Mouse (Mus musculus) lung, embryonic 16.5 days (tissue): ENCODE data around the gene Rph3al. TPM values are rescaled to one million over a fixed set of nuclear protein-coding genes. Genes with fewer than 3 reads are reported as not detected.

Source experiments
- ATAC-seq: fragments of 200-750 bp; cut with Nextera tagmentation; 2 replicates; pipeline ENCODE4 v1.8.0; 2017; ENCODE audit warnings: low read depth, mild to moderate bottlenecking, moderate library complexity
- H3K27ac ChIP-seq: fragments of 300-500 bp; sonication (generic); 2 replicates; pipeline ENCODE4 v1.5.1; 2014; ENCODE audit warnings: mild to moderate bottlenecking, control low read depth, low read length
- H3K27me3 ChIP-seq: fragments of 300-500 bp; sonication (generic); 2 replicates; pipeline ENCODE4 v1.6.1; 2014; ENCODE audit warnings: low read depth, low read length, mixed read lengths; ENCODE audit not compliant: control insufficient read depth, insufficient read depth
- H3K36me3 ChIP-seq: fragments of 300-500 bp; sonication (generic); 2 replicates; pipeline ENCODE4 v1.6.1; 2014; ENCODE audit warnings: low read length; ENCODE audit not compliant: control insufficient read depth, insufficient read depth
- H3K4me1 ChIP-seq: fragments of 300-500 bp; sonication (generic); replicated peaks from 2 replicates; pipeline ENCODE4 v1.6.1; 2014; ENCODE audit warnings: low read length, mixed read lengths; ENCODE audit not compliant: control insufficient read depth, insufficient read depth
- H3K4me2 ChIP-seq: fragments of 300-500 bp; sonication (generic); 2 replicates; pipeline ENCODE4 v1.6.1; 2014; ENCODE audit warnings: low read depth, low read length, control low read depth
- H3K4me3 ChIP-seq: fragments of 300-500 bp; sonication (generic); 2 replicates; pipeline ENCODE4 v1.5.1; 2014; ENCODE audit warnings: mild to moderate bottlenecking, low read length, control low read depth
- H3K9ac ChIP-seq: fragments of 300-500 bp; sonication (generic); 2 replicates; pipeline ENCODE4 v1.6.1; 2014; ENCODE audit warnings: low read length, control low read depth
- H3K9me3 ChIP-seq: fragments of 300-500 bp; sonication (generic); 2 replicates; pipeline ENCODE4 v1.6.1; 2016; ENCODE audit warnings: low read length; ENCODE audit not compliant: control insufficient read depth
- WGBS: fragments of 180-500 bp; shearing (Covaris S2); extraction: QIAGEN DNeasy Blood & Tissue Kit; methylation state at CpG from one replicate; pipeline ENCODE4 v1.1.7; 2014; 5-methylcytosine and 5-hydroxymethylcytosine counted together
- polyA plus RNA-seq: library from polyadenylated mRNA; unstranded; fragments of >200 nt; fragmentation: Nextera tagmentation; extraction: Ambion mirVana; gene quantifications from 2 replicates; pipeline ENCODE4 v1.2.1, GENCODE M21; 2015

Rph3al gene
- polyA plus RNA-seq, 1 experiment from 2014 or later: 8.1 TPM

DNA sequence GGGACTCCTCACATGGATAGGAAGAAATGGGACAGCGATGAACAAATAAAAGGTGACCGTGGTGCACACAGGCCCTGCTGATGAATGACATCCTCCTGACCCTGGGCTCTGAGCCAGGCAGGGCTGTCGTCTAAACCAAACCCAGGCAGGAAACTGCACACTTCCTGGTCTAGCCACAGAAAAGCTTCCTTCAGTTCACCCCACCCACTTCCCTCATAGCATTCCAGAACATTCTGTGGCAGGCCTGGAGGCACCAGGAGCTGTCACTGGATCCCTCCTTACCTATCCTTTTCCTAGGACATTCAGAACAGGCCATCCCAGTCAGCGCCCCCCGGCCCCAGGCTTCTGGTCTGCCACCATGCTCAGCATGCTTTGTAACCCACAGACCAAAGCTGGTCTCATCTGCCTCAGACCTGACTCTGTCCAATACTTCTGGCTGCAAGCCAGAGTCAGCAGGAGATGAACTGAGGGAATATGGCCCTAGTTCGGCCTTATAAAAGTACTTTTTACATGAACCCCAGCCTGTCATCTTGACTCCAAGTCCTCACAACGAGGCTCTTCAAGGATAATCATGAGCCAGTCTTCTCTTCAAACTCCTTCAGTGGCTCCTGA, 2.3 kb downstream of the Rph3al start:
- Histone ChIP-seq H3K27me3 (no peaks in the 10 kb centered on the region), H3K4me1 (peaks cover 41% of the 10 kb centered on the region), H3K4me2 (no peak overlapping the region), H3K4me3 (no peak overlapping the region), H3K9me3 (no peaks in the 10 kb centered on the region), H3K27ac (peak overlapping the region; percentile 92), H3K36me3 (no peaks in the 10 kb centered on the region), H3K9ac (no peak overlapping the region)
- peak; percentile 81 for ATAC-seq
- WGBS: 30% methylated on average over 7 of the region's 7 CpGs

DNA sequence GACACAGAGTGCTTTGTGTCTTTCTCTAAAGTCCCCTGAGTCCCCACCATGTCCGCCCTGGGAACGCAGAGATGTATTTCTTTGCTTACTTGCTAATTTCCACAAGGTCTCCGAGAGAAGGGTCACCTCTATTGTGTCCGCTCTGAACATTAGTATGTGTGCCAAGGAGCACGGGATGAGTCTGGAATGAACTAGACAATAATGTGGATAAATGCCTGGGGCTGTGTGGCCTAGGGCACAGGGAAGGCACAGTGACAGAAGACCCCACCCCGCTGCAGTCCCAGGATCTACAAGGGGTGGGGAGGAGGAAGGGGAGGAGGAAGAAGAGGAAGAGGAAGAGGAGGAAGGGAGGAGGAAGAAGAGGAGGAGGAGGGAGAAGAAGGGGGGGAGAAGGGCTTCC, 3.8 kb downstream of the Rph3al start:
- H3K36me3 ChIP-seq: no peaks in the 10 kb centered on the region
- H3K9ac ChIP-seq: no peak overlapping the region
- H3K4me2 ChIP-seq: no peak overlapping the region
- H3K9me3 ChIP-seq: no peaks in the 10 kb centered on the region
- H3K4me3 ChIP-seq: no peak overlapping the region
- H3K4me1 ChIP-seq: peaks cover 44% of the 10 kb centered on the region
- ATAC-seq: no peak
- no peaks in the 10 kb centered on the region for H3K27me3 ChIP-seq
- H3K27ac ChIP-seq: peak overlapping the region; percentile 92
- 57% methylated on average over 6 of the region's 6 CpGs for WGBS

DNA sequence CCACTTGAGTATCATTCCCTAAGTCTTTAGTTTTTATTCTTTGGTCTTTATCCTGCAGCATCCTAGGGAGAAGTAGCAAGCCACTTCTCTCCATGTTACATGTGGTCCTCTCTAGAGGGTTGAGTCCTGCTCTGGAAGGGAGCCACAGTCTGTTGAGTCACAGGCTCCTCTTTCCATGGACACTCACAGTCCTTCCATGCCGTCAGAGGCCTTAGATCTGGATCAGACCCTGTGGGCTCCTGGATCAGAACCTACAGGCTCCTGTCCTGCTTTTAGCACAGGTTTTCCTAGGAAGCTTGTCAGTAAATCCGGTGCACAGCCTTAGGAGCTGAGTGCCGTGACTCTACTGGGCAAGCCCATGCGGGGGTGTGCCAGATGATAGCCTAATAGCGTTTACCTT, 4.9 kb downstream of the Rph3al start:
- no peak for ATAC-seq
- H3K27ac ChIP-seq: no peak overlapping the region
- H3K4me3 ChIP-seq: no peak overlapping the region
- H3K27me3 ChIP-seq: no peaks in the 10 kb centered on the region
- H3K9me3 ChIP-seq: no peaks in the 10 kb centered on the region
- 70% methylated on average over 5 of the region's 5 CpGs for WGBS
- H3K4me2 ChIP-seq: no peak overlapping the region
- no peak overlapping the region for H3K9ac ChIP-seq
- H3K36me3 ChIP-seq: no peaks in the 10 kb centered on the region
- H3K4me1 ChIP-seq: peaks cover 40% of the 10 kb centered on the region

DNA sequence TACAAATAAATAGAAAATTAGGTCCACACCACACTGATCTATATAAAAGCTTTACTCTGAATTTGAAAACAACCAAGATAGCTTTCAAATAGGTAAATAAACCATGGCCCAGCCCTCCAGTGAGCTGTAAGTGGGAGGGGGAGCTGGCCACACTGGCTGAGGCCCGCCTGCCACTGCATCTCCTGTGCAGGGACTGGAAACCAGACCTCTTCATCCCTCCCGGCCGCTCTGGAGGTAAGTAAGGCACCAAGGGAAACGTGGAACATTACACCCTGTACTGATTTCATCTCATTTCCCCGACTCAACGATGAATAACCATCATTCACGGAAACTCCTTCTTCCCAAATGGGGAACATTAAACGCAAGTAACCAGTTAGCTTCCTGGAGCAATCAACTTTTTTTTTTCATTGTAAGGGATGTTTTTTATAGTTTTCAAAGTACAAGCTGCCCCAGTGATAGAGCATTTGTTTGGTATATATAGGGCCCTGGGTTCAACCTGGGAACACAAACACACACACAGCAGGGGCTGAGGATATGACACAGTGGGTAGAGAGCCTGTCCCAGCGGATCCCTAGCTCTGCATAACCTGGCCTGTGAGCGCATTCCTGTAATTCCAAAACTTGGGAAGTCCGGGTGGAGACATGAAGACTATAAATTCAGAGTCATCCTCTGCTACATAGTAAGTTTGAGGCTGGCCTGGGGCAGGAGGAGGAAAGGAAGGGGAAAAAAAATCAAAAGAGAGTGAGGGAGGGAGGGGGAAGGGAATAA, 7.1 kb downstream of the Rph3al start:
- Histone ChIP-seq H3K27ac (no peak overlapping the region), H3K27me3 (no peaks in the 10 kb centered on the region), H3K4me1 (peaks cover 29% of the 10 kb centered on the region), H3K9ac (no peak overlapping the region), H3K36me3 (no peaks in the 10 kb centered on the region), H3K9me3 (no peaks in the 10 kb centered on the region), H3K4me2 (no peak overlapping the region), H3K4me3 (no peak overlapping the region)
- no peak for ATAC-seq
- WGBS: 27% methylated on average over 11 of the region's 11 CpGs

DNA sequence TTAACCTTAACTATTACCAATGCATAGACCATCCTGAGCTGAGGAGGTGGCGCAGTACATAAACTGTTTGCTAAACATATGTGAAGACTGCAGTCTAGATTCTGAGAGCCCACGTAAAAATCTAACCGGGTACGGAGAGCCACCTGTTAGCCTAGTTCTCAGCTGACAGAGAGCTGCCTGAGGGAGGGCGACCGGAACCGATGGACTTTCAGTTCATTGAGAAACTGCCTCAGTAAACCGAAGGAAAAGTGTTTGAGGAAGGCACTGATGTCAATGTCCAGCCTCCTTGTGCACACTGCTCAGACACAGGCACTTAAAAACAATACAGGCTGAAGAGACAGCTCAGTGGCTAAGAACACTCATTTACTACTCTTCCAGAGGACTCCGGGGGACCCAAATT, 8.0 kb downstream of the Rph3al start:
- Histone ChIP-seq H3K4me3 (no peak overlapping the region), H3K9me3 (no peaks in the 10 kb centered on the region), H3K4me1 (peaks cover 29% of the 10 kb centered on the region), H3K27ac (no peak overlapping the region), H3K9ac (no peak overlapping the region), H3K4me2 (no peak overlapping the region), H3K27me3 (no peaks in the 10 kb centered on the region), H3K36me3 (no peaks in the 10 kb centered on the region)
- no peak for ATAC-seq
- 52% methylated on average over 9 of the region's 9 CpGs for WGBS

DNA sequence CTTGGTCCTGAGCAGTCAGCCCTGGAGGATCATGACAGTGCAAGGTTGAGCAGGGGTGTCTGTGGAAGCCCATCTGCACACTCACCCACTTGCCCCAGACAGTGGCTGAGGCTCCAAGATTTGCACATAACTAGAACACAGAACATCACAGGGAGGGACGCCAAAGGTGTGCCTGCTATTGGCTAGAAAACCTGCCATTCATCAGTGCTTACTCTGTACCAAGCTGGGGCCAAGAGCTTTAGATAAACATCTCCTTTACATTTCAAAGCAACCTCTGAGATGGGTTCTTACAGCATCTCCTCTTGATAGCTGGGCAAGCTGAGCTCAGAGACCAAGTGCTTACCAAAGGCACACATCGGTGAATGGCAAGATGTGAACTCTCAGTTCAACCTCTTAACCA, 10.3 kb downstream of the Rph3al start:
- H3K4me2 ChIP-seq: no peak overlapping the region
- no peaks in the 10 kb centered on the region for H3K36me3 ChIP-seq
- H3K27me3 ChIP-seq: no peaks in the 10 kb centered on the region
- no peak for ATAC-seq
- 80% methylated on average over 2 of the region's 2 CpGs for WGBS
- H3K4me1 ChIP-seq: peaks cover 27% of the 10 kb centered on the region
- H3K27ac ChIP-seq: no peak overlapping the region
- no peaks in the 10 kb centered on the region for H3K9me3 ChIP-seq
- H3K9ac ChIP-seq: no peak overlapping the region
- no peak overlapping the region for H3K4me3 ChIP-seq

DNA sequence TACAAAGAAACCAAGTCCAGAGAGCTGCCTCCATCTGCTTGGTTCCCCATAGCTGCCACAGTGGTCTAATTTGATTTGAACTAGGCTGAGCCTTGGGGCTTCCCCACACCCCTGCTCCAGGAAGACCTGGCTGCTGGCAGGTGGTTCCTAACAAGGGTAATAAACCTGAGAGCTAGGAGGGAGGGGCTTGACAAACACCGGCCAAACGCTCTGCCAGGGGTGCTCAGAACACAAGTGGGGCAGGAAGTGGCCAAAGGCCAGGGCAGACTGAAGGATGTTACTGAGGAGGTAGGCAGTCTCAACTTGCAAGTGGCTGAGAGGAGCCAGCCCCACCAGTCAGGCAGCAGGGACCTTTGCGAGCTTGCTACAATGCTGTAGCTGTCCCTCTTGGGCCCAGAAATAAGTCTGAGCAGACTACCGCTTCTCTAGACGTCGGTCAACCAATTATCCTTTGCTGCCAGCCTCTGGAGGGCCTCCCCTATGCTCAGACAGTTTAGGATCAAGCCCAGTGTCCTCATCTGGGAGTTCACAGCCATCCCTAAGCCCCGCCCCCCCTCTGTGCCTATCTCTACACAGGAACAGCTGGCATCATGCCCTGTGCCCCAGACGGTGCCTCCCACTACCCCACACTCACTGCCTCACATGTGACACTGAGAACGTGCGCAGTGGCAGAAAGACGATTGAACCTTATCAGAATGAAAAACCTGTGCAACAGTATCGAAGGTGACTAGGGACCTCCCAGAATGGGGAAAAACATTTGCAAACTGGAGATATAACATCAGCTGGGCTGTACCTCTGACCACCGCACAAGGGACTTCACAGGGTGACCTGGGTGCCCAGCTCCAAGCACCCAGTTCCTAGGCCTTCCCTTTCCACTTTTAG, 11.6 kb downstream of the Rph3al start:
- Histone ChIP-seq H3K27me3 (no peaks in the 10 kb centered on the region), H3K4me1 (peaks cover 27% of the 10 kb centered on the region), H3K27ac (peak overlapping the region; percentile 56), H3K4me3 (no peak overlapping the region), H3K9ac (no peak overlapping the region), H3K4me2 (peak overlapping the region; percentile 18; the same call in 1 of the 2 replicates), H3K36me3 (no peaks in the 10 kb centered on the region), H3K9me3 (no peaks in the 10 kb centered on the region)
- peak; percentile 84 for ATAC-seq
- WGBS: 40% methylated on average over 13 of the region's 13 CpGs

DNA sequence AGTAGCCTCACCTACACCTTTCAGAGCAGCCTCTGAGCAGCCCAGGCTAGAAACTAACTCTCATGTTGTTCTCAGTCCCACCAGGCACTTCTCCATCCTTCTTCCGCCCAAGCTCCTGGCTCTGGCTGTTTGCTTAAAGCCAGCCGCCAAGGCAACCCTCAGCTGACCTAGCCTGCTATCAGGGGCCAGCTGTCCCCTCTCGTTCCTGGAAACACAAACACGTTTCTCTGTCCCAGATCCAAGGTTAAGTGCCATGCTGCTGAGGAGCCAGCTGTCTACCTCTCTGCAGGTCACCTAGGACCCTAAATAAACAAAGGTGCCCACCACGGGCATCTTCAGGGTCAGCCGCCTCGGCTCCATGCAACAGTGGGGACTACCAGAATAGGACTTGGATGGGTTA, 12.4 kb downstream of the Rph3al start:
- H3K4me1 ChIP-seq: peaks cover 24% of the 10 kb centered on the region
- peak overlapping the region; percentile 56 for H3K27ac ChIP-seq
- H3K36me3 ChIP-seq: no peaks in the 10 kb centered on the region
- no peak overlapping the region for H3K4me3 ChIP-seq
- H3K4me2 ChIP-seq: no peak overlapping the region; the same call in 1 of the 2 replicates
- H3K9ac ChIP-seq: no peak overlapping the region
- WGBS: 21% methylated on average over 7 of the region's 7 CpGs
- H3K9me3 ChIP-seq: no peaks in the 10 kb centered on the region
- H3K27me3 ChIP-seq: no peaks in the 10 kb centered on the region
- ATAC-seq: peak; percentile 29; the same call in 1 of the 2 replicates

DNA sequence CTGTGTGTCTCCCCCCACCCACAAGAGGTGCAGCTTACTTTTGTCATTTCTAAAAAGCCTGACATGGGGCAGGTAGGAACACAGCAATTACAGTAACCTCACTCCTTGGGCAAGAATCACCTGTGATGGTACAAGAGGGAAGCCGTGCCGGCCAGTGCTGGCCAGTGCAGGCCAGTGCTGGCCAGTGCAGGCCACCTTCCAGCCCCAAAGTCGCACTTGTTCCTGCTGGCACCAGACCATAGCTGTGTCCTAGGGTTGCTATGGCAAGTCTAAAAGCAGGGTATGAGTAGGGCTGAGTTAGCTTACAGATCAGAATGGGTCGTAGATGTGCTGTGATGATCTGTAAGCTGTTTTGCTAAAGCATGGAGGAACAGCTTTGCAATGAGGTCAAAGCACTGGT, 15.5 kb downstream of the Rph3al start:
- Histone ChIP-seq H3K27me3 (no peaks in the 10 kb centered on the region), H3K36me3 (no peaks in the 10 kb centered on the region), H3K9me3 (no peaks in the 10 kb centered on the region), H3K4me3 (no peak overlapping the region), H3K27ac (no peak overlapping the region), H3K4me2 (no peak overlapping the region), H3K4me1 (peaks cover 20% of the 10 kb centered on the region), H3K9ac (no peak overlapping the region)
- WGBS: 88% methylated on average over 4 of the region's 4 CpGs
- ATAC-seq: no peak
